Mouse (Mus musculus) retina, embryonic 14.5 days (tissue): ENCODE data around the gene Gm867.

ENCODE experiments used
- DNase-seq: peaks from one replicate; pipeline ENCODE4 v3.0.0-alpha.2; 2015; ENCODE audit warnings: low spot score

Gm867 gene

DNA sequence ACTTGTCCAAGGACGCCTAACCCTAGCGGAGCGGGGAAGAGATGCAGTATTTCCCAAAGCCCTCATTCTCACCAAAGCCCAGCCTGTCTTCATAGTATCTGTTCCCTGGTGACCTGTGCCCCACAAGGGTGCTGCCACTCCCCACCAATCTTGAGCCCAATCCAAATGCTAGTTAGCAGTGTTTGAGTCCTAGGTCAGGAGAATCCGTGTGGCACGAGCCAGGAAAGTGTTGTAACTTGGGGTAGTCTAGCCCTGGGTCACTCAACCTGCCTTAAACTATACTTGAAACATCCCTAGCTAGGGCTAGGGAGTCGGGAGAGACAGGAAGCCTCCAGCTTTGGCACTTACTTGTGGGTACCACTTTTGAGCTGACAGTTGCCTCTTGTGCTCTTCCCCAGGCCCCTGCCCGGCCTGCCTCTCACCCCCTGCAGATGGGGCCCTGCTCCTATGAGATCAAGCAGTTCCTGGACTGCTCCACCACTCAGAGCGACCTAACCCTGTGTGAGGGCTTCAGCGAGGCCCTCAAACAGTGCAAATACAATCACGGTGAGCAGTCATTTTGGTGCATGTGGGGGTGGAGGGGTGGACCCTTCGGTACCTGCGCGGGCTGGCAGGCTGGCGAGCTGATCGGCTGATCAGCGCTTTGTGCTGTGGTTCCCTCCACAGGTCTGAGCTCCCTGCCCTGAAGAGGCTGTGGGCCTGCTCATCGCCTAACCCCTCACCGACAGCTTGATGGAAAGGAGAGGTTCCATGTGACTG is 3.4 kb downstream of the Gm867 start:
- no peak for DNase-seq

DNA sequence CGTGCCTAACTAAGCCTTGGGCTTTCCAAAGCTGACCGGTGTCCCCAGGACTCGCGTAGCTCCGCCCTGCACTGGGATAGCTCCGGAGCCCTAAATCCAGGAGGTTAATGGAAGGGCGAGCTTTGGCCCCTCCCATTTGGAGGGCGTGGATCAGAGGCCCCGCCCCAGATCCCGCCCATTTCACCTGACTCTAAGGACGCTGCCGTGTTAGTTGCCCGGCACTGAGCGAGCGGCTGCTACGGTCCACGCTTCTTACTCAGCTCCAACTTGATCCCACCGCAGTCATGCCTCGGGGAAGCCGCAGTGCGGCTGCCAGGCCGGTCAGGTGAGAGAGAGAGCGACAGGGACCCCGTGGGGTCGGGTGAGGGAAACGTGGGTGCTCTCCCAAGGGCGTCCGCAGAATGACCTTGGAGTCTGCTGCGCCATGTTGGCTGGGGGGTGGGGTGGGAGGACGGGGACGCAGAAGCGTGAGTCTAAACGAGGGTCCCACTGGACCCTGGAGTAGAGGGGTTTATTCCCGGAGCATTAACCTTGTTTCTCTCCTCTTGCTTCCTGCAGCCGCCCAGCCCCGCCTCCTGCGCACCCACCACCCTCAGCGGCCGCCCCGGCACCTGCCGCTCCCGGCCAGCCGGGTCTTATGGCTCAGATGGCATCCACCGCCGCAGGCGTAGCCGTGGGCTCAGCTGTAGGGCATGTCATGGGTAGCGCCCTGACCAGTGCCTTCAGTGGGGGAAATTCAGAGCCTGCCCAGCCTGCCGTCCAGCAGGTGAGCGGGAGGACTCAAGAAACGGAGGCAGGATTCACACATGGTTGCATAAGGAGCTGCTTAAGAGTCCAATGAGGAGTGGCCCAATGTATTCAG is 4.6 kb downstream of the Gm867 start, which contains the start of gene Mmp11:
Gene Mmp11, minus strand, starts transcription at position 817 of the 862 bp plus-strand sequence.
- DNase-seq = peak; percentile 90

DNA sequence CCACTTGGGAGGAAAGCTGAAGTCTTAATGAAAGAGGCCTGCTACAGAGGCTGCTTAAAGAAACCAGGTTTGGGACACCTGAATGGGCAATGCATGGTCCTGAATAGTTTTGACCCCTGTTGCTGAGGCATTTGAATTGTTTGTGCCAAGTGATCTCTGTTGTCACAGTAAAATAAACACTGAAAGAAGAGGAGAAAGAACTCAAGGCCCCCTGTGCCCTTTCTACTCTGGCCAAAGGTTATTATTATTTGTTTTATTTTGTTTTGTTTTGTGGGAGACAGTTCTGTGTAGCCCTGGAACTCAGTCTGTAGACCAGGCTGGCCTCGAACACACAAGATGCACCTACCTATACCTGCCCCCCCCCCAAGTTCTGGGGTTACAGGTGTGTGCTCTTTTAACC is 5.5 kb downstream of the Gm867 start:
- no peak for DNase-seq

DNA sequence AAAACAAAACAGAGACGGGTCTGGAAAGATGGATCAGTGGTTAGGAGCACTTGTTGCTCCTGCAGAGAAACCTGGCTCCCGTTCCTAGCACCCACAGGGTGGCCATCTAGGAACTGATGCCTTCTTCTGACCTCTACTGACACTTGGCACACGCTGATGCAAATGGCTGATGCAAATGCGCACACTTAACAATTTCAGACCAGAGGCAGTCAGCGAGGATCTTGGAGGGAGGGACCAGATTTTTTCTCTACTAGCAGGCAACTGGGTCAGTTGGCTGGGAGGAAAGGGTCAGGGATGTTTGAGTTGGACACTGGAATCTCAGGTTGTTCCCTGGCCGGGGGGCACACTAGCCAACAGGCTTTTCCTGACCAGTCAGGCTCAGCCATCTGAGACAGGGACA is 7.6 kb downstream of the Gm867 start, which contains the start of gene Chchd10:
Gene Chchd10, plus strand, starts transcription at position 240 of the 400 bp plus-strand sequence.
- no peak for DNase-seq

DNA sequence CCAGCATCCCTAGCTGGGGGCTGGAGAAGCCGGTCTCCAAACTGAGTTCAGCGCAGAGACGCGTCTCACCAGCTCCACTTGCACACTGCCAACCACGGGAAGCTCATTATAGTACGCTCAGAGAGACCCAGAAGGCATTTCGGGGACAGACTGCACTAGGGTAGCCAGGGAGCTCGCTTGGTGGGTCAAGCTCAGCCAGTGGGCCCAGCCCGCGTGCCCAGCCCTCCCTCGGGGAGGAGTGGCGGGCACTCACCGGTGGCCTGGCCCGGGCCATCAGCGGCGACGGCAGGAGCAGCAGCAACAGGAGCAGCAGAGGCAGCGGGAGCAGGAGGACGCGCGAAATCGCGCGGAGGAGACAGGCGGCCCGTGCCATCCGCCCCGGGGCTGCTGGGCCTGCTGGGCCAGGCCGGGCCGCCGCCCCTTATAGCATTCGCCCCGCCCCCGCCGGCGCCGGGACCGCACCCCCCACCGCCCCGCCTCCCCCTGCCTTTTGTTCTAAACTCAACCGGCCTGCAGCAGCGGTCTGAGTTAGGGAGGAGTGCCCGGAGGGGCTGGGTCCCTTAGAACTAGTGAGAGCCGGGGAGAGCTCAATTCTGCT is 8.3 kb downstream of the Gm867 start:
- peak; percentile 66 for DNase-seq

DNA sequence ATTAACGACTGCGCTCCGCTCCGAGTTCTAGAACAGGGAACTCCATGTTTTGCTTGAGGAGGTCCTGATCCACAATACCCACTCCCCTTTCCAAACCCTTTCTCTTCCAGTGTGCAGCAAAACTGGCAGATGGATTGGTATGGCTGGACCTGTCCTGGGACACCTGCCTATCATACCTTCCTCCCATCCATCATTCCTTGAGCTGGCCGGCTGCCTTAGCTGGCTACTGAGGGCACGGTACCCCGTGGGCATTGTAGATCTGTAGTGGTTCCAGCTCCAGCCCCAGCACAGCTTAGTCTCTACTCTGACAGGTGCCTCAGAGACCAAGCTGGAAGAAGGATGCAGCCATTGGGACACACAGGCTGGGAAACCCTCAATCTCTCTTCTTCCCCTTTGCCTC is 9.2 kb downstream of the Gm867 start:
- no peak for DNase-seq

DNA sequence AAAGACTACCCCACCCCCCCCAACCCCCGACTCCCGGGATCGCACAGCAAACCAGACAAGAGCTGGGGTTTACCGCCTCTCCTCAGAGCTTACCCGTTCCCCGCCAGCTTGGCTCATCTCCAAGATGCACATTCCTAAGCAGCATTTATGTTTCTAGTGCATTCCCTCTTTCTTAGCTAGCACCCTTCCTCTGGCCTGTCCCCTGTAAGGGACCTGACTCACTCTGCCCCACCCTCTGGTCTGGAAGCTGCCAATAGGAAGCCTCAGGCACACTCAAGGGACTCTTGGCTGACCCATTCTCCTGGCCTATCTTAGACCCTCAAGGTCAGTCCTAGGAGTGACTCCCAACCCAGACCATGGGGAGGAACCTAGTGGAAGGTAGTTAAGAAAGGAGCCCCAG is 10.2 kb downstream of the Gm867 start:
- no peak for DNase-seq

DNA sequence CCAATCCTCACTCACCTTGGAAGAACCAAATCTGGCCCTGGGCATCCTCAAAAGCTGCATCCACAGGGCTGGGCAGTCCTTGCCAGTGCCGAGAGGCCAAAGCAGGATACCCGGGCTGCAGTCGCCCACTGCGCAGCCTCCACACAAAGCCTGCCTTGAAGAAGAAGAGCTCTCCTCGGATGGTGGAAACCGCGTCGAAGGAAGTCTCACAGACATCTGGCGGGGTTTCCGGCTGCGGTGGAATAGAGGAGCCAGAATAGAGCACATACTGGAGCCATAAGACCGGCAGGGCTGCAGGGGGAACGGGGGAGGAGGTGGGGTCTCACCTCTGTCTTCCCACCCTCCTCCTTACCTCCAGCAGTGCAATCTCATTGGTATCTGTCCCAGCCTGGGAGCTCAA is 14.1 kb downstream of the Gm867 start:
- DNase-seq = no peak

DNA sequence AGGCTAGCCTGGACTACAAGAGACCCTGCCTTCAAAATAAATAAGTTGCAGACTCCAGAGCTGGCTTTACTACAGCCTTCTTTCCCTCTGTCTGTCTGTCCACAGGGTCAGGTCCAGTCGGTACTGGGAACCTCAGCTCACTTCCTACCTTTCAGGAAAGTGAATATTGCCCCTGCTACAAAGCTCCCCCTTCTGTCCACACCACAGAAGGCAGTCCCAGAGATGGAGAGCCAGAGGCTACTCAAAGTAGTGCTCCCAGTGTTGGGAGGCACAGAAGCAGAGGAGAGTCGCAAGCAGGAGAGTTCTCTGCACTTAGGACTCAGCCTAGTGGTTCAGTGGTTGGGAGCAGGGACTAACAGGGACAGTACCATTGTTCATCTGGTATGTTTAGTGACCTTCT is 16.1 kb downstream of the Gm867 start:
- no peak for DNase-seq

DNA sequence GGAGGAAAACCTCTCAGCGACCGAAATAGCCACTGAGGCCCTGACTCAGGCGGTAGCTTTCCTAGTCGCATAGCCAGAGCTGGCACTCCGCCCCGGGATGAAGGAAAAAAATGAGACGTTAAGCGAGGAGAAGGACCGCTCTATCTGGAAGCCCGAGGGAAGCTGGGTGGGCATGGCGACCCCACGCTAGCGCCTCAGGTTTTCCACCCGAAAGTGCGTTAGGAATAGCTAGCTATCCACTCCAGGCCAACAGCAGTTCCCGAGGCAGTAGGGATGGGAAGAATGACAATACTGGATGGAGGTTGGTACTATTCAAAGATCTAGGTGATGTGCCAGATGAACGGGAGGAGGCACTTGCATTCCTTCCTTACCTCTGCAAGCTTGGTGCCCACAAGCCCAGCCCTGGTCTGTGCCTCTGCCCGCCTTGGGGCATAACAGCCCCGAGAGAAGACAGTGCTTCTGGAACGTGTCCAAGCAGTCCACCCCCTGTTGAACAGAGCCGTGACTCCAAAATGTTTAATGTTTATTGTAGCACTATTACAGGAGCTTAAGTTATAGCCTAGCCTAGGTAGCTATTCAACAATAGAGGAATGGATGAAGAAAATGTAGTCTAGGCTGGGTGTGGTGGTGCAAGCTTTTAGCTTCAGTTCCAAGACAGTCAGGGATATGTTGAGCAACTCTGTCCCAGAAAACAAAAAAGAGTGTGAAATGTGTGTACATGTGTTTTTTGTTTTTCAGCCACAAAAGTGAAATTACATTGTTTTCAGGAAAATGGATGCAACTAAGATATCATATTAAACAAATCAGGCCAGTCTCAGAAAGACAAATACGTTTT is 18.5 kb downstream of the Gm867 start:
- no peak for DNase-seq

DNA sequence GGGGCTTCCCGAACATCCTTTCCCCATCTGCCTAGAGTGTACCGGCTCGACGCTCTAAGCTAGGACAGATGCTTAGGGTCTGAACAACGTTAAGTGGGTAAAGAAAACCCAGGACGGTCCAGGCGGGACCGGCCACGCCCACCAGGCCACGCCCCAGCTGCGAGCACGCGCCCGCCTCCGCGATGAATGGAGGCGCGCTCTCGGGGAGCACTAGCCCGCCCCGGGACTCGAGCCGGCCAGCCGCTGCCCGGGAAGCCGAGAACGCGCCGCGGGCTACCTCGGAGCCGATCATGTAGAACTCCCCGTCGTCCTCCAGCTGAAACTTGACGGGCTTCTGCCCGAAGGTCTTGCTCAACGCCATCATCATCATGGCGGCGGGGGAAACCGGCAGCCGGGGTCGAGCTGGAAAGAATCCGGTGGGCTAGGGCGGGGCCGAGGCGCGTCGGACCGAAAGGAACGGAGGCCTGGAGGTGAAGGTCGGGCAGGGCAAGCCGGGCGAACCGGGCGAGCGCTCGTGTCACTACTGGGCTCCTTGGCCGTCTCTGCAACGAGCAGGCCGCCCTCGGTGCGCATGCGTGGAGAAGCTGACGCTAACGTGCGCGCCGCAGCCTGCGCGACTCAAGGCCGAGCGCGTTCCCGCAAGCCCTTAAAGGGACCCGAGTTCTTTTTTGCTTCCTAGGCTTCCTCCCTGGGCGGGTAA is 19.3 kb downstream of the Gm867 start, which contains the start of gene Smarcb1:
Gene Smarcb1, minus strand, starts transcription at position 592 of the 700 bp plus-strand sequence.
- DNase-seq = peak; percentile 96

DNA sequence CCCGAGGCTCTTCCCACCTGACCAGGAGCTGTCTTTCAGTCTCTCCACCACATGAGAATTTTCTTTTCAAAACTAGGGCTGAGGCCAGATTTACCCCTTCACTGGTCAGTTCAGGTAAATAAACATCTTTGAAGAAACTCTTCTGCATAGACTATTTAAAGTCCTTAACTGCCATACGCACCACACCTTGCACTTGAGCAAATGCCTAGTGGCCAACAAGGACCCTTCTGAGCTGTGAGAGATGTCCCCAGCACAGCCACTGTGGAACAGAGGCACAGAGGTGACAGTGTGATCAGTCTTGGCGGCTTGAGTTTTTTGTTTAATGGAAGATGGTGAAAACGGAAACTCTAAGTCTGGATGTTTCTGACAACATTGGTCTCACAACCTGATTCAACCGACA is 21.4 kb downstream of the Gm867 start:
- no peak for DNase-seq

DNA sequence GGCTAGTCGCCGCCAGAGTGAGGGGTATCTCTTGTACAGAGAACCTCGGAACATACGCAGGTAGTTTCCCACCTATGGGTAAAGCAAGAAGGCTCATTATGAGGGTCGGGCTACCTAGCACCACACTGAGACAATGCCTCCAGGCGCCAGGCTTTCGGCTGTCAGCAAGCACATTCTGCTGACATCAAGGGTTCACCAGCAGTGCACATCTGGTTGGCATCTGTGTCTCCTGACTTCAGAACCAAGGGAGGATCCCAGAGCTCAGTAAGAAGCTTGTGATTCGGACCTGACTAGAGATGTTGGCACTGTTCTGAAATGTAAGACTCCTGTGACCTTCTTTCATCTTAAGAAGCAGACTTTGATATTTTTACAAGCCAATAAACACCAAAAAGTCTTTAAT is 23.6 kb downstream of the Gm867 start:
- no peak for DNase-seq

DNA sequence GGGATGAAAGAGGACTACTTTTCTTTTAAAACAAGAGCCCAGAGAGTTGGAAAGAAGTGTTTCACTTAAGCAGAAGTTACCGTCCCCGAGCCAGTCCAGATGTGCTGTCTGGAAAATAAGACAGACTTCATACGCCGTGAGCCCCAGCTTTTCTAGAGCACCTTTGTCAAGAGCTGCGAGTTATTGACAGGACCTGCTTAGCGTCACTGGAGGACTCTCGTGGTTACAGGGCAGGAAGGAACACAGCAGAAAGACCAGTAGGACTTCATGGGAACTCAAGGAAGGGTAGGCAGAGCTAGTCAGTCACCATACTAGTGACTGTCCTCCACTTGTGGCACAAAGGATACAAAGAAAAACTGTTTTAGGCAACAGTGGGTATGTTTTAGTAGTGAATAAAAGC is 24.9 kb downstream of the Gm867 start:
- no peak for DNase-seq

DNA sequence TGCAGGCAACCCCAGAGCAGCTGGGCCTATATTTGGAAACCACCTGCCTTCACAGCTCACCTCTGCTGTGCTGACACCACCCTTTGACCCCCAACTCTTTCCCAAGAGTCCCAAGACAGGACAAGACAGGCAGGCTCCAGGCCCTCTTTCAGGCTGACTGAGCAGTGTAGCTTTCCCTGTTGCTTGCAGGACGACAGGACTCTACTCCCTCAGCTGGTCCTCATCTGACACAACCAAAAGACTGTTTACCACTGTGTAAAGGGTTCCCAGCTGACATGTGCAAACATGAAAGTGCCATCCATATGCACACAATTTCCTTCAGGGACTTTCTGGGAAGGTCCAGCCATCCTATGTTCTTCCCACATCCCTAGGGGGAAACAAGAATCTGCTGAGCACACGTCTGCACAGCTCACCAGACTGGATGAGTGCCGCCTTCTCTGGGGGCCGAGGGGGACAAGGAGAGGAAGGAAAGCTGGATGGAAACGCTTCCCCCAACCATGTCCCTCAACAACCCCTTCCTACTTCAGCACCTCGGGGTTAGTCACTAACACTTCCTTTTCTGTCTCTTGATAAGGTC is 27.4 kb downstream of the Gm867 start:
- DNase-seq = no peak

DNA sequence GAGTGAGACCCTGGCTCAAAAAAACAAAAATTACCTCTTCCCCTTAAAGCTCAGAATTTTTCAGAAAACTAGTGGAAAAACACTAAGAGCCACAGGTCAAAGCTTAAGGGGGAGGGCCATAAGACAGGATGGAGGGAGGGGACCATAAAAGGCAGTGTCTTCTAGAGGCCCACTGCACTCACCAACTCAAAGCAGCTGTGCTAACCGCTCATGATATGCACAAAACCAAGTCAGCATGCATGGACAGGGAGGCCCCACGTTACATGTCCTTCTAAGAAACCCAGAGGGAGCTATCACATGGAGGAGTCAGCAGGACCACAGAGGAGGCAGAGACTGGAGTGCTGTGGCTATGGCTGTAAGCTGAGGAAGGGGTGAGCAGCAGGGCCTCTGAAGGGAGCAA is 29.8 kb downstream of the Gm867 start:
- DNase-seq = no peak

DNA sequence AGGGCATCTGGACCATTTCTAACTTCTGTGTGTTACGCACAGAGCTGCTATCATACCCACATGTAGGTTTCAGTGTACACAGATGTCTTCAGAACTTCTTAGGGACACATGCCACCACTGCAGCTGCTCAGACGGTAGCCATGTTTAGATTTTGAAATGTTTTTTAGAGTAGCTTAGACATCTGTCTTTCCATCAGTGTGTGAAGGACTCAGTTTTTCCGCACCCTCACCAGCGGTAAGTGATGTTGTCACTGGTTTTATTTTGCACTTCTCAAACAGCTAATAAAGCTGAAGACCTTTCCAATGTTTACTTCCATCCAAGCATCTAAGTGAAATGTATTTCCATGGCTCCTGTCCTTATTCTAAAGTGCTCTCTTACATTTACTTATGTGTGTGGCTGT is 33.6 kb downstream of the Gm867 start:
- DNase-seq = no peak

DNA sequence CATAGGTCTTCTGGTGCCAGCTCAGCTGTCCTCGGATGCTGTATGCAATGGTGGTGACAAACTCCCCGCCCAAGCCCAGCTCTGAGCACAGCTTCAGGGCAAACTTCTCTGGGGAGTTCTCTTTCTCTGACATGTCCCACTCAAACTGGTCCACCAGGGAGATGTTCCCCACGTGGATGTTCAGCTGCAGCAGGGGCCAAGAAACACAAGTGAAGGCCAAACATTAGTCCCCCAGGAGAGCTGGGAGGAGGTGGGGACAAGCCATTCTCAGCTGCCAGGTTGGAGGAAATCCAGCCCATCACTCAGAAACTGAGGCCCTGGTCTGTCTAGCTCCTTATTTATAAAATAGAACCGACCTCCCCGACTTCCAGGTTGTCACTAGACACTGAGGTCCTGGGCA is 36.1 kb downstream of the Gm867 start:
- DNase-seq = no peak

DNA sequence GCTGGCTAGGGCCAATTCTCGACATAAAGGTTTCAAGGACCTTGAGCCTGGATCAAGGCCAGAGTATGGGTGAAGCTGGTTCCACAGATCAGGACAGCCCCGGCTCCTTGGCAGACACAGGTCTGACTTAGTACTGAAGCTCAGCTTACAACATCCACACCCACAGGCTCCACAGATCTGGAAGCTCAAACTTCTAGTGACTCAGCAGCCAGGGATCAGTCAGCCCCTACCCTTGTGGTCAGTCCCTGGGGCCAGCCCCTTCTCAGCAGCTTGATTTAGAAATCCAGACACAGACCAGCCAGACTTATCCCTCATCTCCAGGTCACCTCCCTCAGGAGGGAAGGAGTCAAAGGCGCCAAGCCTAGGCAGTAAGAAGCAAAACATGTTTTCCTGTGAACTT is 41.6 kb downstream of the Gm867 start:
- DNase-seq = no peak

DNA sequence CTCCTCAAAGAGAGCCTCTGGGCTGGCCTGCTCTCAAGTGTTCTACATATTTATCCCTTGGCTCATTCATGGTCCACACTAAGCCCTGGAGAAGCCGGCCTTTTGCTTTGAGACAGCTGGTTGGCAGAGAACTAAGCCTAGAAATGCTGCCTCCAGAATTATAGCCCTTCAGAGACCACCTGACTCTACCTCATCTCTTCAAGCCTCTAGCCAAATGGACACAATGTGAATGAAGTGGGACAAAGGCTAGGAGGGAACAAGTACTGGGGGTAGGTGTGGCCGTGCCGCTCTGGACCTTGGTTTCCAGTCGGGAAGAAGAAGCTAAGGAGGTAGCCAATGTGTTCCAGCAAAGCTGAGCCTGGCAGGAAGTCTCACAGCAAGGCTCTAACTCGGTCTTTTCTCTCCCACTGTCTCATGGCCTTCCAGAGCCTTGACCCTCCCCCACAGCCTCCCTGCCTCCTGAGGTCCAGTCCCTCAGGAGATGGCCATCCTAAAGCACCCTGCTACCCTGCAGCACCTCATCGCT is 42.4 kb downstream of the Gm867 start:
- no peak for DNase-seq

DNA sequence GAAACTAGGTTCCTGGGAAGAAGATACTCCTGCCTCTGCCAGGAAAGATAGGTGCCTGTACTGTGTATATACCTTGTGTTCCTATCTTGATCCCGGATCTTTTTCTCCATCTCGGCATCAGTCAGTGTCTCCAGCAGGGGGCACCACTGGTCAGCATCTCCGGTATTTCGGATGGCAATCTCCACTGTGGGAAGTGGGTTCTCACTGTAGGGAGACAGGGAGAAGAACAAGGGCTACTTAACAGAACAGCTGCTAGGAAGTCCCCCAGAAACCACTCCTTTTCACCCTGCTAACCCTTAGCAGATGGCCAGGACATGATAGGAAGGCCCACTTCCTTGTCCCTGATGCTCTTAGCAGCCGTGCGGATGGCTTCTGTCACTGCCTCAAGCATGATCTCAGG is 43.1 kb downstream of the Gm867 start:
- peak; percentile 86 for DNase-seq
